Mouse (Mus musculus): ENCODE measurements at regions not wholly inside any gene's neighbourhood (a gene's known extent, or its start where the extent isn't known, plus 50 kb on each side); places are given as distances from the start of the nearest gene placed in this dataset.
"Not testable (repeated sequence)": the region's sequence is repeated elsewhere in the genome, so short reads cannot be mapped to it uniquely, and the experiment has no call there.

DNA sequence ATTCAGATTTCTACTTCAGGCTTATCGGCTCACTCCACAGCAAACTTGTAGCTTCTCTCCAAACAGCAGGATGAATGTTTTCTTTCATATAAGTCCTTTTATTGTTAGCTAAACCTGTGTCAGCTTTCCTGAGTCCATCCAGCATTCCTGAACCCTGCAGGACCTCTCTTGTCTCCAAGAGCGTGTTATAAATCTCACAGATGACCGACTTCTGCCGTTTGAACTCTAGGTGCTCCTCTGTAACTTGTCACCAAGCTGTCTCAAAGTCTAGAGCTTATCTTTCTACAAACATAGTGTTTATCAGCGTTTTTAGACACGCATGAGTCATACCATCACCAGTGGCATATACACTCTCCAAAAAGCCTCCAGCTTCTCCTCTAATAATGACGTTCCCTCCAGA lies 132.4 kb upstream of the Tmc3 start:
- H3K27ac ChIP-seq (ENCODE audit: insufficient read depth, low read depth, low read length): no peak overlapping the region
- no peaks in the 10 kb centered on the region for H3K4me1 ChIP-seq (ENCODE audit: control insufficient read depth, insufficient read depth, low read length)
- TF ChIP-seq CTCF (conservative IDR thresholded peaks at IDR 0.05; ENCODE audit: insufficient read depth, insufficient read length, low read depth, low read length): no peak
- no peak for DNase-seq
- H3K36me3 ChIP-seq (ENCODE audit: control insufficient read depth, insufficient read depth, low read length): no peaks in the 10 kb centered on the region
- WGBS: 11% methylated on average over 7 of the region's 7 CpGs
- no peak overlapping the region for H3K4me3 ChIP-seq (ENCODE audit: insufficient read depth, low read depth, low read length)
- no peaks in the 10 kb centered on the region for H3K27me3 ChIP-seq (replicated peaks; ENCODE audit: control insufficient read depth, insufficient read depth, low read length)

DNA sequence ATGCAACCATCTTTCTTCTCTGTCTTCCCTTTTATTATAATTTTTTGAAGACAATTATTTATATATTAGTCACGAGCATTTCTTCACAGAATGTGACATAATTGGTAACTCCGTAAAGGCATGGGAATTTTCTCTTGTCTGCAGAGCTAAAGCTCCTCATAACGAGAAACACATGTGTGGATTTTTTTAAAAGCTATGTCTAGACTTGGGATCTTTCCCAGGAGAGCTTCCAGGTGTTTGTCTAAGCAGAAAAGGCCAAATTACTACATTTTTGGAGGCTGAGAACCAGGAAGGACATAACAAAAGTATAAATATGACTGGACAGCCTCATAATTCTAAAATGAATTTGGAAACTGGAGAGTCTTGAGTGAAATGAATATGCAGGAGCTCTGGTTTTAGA lies 125.2 kb upstream of the Tmc3 start:
- Histone ChIP-seq H3K27me3 (replicated peaks; ENCODE audit: control insufficient read depth, insufficient read depth, low read length) (no peaks in the 10 kb centered on the region), H3K4me3 (ENCODE audit: insufficient read depth, low read depth, low read length) (no peak overlapping the region), H3K27ac (ENCODE audit: insufficient read depth, low read depth, low read length) (no peak overlapping the region), H3K36me3 (ENCODE audit: control insufficient read depth, insufficient read depth, low read length) (no peaks in the 10 kb centered on the region), H3K4me1 (ENCODE audit: control insufficient read depth, insufficient read depth, low read length) (no peaks in the 10 kb centered on the region)
- WGBS: 67% methylated on average over 3 of the region's 3 CpGs
- DNase-seq: no peak
- no peak for TF ChIP-seq POLR2A (IDR thresholded peaks at IDR 0.05; ENCODE audit: low read depth, low read length)
- no peak for TF ChIP-seq CTCF (conservative IDR thresholded peaks at IDR 0.05; ENCODE audit: insufficient read depth, insufficient read length, low read depth, low read length)

DNA sequence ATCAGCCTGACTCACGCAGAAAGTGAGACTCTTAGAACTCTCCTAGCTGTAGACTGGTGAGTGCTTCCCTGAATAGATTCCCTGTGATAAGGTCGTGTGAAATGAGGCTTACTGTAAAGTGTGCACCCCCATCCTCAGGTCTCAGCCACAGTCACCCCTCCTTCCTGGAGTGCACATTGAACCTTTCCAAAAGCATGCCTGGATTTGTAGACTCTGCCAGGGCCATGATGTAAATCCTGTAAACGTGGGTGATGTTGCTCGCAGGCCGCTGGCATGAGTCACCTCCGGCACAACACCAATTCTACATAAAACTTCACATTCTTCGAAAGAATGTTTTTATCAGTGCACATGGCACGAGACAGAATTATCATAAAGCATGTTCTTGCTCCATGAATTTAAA lies 117.7 kb upstream of the Tmc3 start:
- 71% methylated on average over 8 of the region's 8 CpGs for WGBS
- DNase-seq: no peak
- no peak for TF ChIP-seq CTCF (conservative IDR thresholded peaks at IDR 0.05; ENCODE audit: insufficient read depth, insufficient read length, low read depth, low read length)
- TF ChIP-seq POLR2A (IDR thresholded peaks at IDR 0.05; ENCODE audit: low read depth, low read length): no peak
- H3K4me3 ChIP-seq (ENCODE audit: insufficient read depth, low read depth, low read length): no peak overlapping the region
- H3K4me1 ChIP-seq (ENCODE audit: control insufficient read depth, insufficient read depth, low read length): no peaks in the 10 kb centered on the region
- no peak overlapping the region for H3K27ac ChIP-seq (ENCODE audit: insufficient read depth, low read depth, low read length)
- no peaks in the 10 kb centered on the region for H3K36me3 ChIP-seq (ENCODE audit: control insufficient read depth, insufficient read depth, low read length)
- H3K27me3 ChIP-seq (replicated peaks; ENCODE audit: control insufficient read depth, insufficient read depth, low read length): no peaks in the 10 kb centered on the region

- DNase-seq; H3K4me3 ChIP-seq (ENCODE audit: insufficient read depth, low read depth, low read length); H3K4me1 ChIP-seq (ENCODE audit: control insufficient read depth, insufficient read depth, low read length); H3K36me3 ChIP-seq (ENCODE audit: control insufficient read depth, insufficient read depth, low read length); H3K27me3 ChIP-seq (replicated peaks; ENCODE audit: control insufficient read depth, insufficient read depth, low read length); H3K27ac ChIP-seq (ENCODE audit: insufficient read depth, low read depth, low read length): not testable (repeated sequence)
- WGBS: 90% methylated on average over 4 of the region's 4 CpGs
These were observed 114.9 kb upstream of the Tmc3 start for GRCm38 (mm10) chr7:83469856-83470255.

DNA sequence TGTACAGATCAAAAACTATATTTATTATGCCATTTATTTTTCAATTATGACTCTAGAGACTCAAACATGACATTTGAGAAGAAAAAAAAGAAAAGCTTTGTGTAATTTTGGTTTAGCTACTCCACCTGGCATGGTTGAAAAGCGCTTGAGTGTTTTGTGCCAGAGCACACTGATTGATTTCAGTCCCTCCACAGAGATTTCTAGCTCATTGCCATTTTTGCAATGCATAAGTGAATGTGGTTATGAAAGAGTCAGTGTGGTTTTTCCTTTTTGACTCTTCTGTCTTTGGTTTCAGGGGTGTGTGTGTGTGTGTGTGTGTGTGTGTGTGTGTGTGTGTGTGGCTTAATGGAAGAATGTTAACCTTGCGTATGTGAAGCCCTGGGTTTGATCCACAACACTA lies 113.6 kb upstream of the Tmc3 start:
- no peak for TF ChIP-seq POLR2A (IDR thresholded peaks at IDR 0.05; ENCODE audit: low read depth, low read length)
- TF ChIP-seq CTCF (conservative IDR thresholded peaks at IDR 0.05; ENCODE audit: insufficient read depth, insufficient read length, low read depth, low read length): no peak
- WGBS: 96% methylated on average over 2 of the region's 2 CpGs

DNA sequence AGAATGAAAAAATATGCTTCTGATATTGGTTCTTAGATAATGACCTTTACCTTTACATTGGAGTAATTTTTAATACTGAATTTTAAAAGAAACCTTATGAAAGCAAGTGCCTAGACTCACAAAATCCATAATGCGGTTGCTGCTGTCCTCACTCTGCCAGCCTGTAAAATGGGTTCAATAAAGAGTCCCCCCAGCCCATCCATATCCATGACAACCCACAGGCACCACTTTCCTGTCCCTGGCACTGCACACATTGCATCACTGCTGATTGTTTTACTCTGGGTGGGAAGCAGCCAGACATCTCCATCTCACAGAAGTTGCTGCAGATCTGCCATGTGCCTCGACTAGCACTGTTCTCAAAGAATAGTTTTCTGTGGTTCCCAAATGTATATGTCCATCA lies 110.3 kb upstream of the Tmc3 start:
- TF ChIP-seq POLR2A (IDR thresholded peaks at IDR 0.05; ENCODE audit: low read depth, low read length) (no peak), CTCF (conservative IDR thresholded peaks at IDR 0.05; ENCODE audit: insufficient read depth, insufficient read length, low read depth, low read length) (no peak)
- 88% methylated on average over 2 of the region's 2 CpGs for WGBS

More for the DNA sequence above, 113.6 kb upstream of the Tmc3 start:
- no peak for DNase-seq
- H3K36me3 ChIP-seq (ENCODE audit: control insufficient read depth, insufficient read depth, low read length): no peaks in the 10 kb centered on the region
- H3K4me3 ChIP-seq (ENCODE audit: insufficient read depth, low read depth, low read length): no peak overlapping the region
- H3K27me3 ChIP-seq (replicated peaks; ENCODE audit: control insufficient read depth, insufficient read depth, low read length): no peaks in the 10 kb centered on the region
- no peak overlapping the region for H3K27ac ChIP-seq (ENCODE audit: insufficient read depth, low read depth, low read length)
- H3K4me1 ChIP-seq (ENCODE audit: control insufficient read depth, insufficient read depth, low read length): no peaks in the 10 kb centered on the region

GRCm38 (mm10) chr7:83474986-83475385 lies 109.7 kb upstream of the Tmc3 start:
- no peaks in the 10 kb centered on the region for H3K4me1 ChIP-seq (ENCODE audit: control insufficient read depth, insufficient read depth, low read length)
- 64% methylated on average over 3 of the region's 3 CpGs for WGBS
- TF ChIP-seq CTCF (conservative IDR thresholded peaks at IDR 0.05; ENCODE audit: insufficient read depth, insufficient read length, low read depth, low read length) (no peak), POLR2A (IDR thresholded peaks at IDR 0.05; ENCODE audit: low read depth, low read length) (no peak)
- H3K27me3 ChIP-seq (replicated peaks; ENCODE audit: control insufficient read depth, insufficient read depth, low read length): no peaks in the 10 kb centered on the region
- H3K36me3 ChIP-seq (ENCODE audit: control insufficient read depth, insufficient read depth, low read length): no peaks in the 10 kb centered on the region
- H3K27ac ChIP-seq (ENCODE audit: insufficient read depth, low read depth, low read length): no peak overlapping the region
- no peak overlapping the region for H3K4me3 ChIP-seq (ENCODE audit: insufficient read depth, low read depth, low read length)
- DNase-seq: no peak

More for the DNA sequence above, 110.3 kb upstream of the Tmc3 start:
- DNase-seq: no peak
- Histone ChIP-seq H3K4me3 (ENCODE audit: insufficient read depth, low read depth, low read length) (no peak overlapping the region), H3K36me3 (ENCODE audit: control insufficient read depth, insufficient read depth, low read length) (no peaks in the 10 kb centered on the region), H3K27me3 (replicated peaks; ENCODE audit: control insufficient read depth, insufficient read depth, low read length) (no peaks in the 10 kb centered on the region), H3K27ac (ENCODE audit: insufficient read depth, low read depth, low read length) (no peak overlapping the region), H3K4me1 (ENCODE audit: control insufficient read depth, insufficient read depth, low read length) (no peaks in the 10 kb centered on the region)
